Mouse (Mus musculus): ENCODE measurements around the gene Exosc2.

- TF ChIP-seq CTCF (IDR thresholded peaks at IDR 0.05 in 2 of 3, conservative IDR thresholded peaks at IDR 0.05 in 1 of 3; ENCODE audit: control insufficient read depth in 1 of 3, insufficient read depth in 1 of 3, low read depth in 2 of 3, low read length in 3 of 3, poor library complexity in 1 of 3, severe bottlenecking in 1 of 3), result no peak
- no peak for TF ChIP-seq BHLHE40 (IDR thresholded peaks at IDR 0.05; ENCODE audit: borderline replicate concordance, low read depth, low read length)
- no peak for TF ChIP-seq TBP (IDR thresholded peaks at IDR 0.05; ENCODE audit: low read depth, low read length)
- no peak for TF ChIP-seq POLR2AphosphoS5 (IDR thresholded peaks at IDR 0.05; ENCODE audit: borderline replicate concordance, low read depth, low read length)
- TF ChIP-seq MAFK (IDR thresholded peaks at IDR 0.05; ENCODE audit: borderline replicate concordance, low read depth, low read length), result no peak
- no peak for TF ChIP-seq POLR2A (IDR thresholded peaks at IDR 0.05; ENCODE audit: control insufficient read depth in 1 of 2, insufficient read depth in 1 of 2, low read depth in 1 of 2, low read length in 2 of 2, poor library complexity in 1 of 2)
- no peak for TF ChIP-seq KAT2A (conservative IDR thresholded peaks at IDR 0.05; ENCODE audit: low read depth, low read length)
- TF ChIP-seq HCFC1 (IDR thresholded peaks at IDR 0.05; ENCODE audit: low read depth, low read length), result no peak
- no peak for TF ChIP-seq USF2 (IDR thresholded peaks at IDR 0.05; ENCODE audit: borderline replicate concordance in 1 of 2, insufficient read depth in 1 of 2, low read depth in 1 of 2, low read length in 2 of 2)
- no peak for TF ChIP-seq ZKSCAN1 (IDR thresholded peaks at IDR 0.05; ENCODE audit: low read depth, low read length)
- no peak for TF ChIP-seq NELFE (IDR thresholded peaks at IDR 0.05; ENCODE audit: low read depth, low read length)
- TF ChIP-seq CHD2 (IDR thresholded peaks at IDR 0.05; ENCODE audit: low read length), result no peak
- TF ChIP-seq ELF1 (IDR thresholded peaks at IDR 0.05; ENCODE audit: low read depth, low read length), result no peak
- TF ChIP-seq MEF2A (IDR thresholded peaks at IDR 0.05; ENCODE audit: extremely low read depth, insufficient replicate concordance, low read depth, low read length, poor library complexity, severe bottlenecking), result no peak
These were observed 6.7 kb upstream of the Exosc2 start for GRCm38 (mm10) chr2:31663804-31664180.

Data from MEL (cell line).